Mouse (Mus musculus) myocyte (in vitro differentiated cells): ENCODE results near the gene Gm10570. TPM values are rescaled to one million over a fixed set of nuclear protein-coding genes. Genes with fewer than 3 reads are reported as not detected.

Source experiments
- H3K27me3 ChIP-seq: one replicate; pipeline ENCODE4 v1.6.1; 2011; ENCODE audit not compliant: control insufficient read depth, insufficient read depth, insufficient read length
- H3K36me3 ChIP-seq: one replicate; pipeline ENCODE4 v1.6.1; 2011; ENCODE audit not compliant: control insufficient read depth, insufficient read depth
- H3K4me2 ChIP-seq: one replicate; pipeline ENCODE4 v1.6.1; 2011; ENCODE audit warnings: low read depth, control low read depth
- H3K4me3 ChIP-seq: one replicate; pipeline ENCODE4 v1.5.1; 2011; ENCODE audit warnings: mild to moderate bottlenecking, control low read depth, moderate library complexity
- H3K79me2 ChIP-seq: one replicate; pipeline ENCODE4 v1.6.1; 2011; ENCODE audit not compliant: control insufficient read depth, insufficient read depth
- H3ac ChIP-seq: one replicate; pipeline ENCODE4 v1.6.1; 2011; ENCODE audit not compliant: control insufficient read depth, insufficient read length
- CEBPB ChIP-seq: IDR thresholded peaks from 2 replicates; pipeline ENCODE4 v1.6.1; 2011; ENCODE audit warnings: mild to moderate bottlenecking, moderate library complexity; ENCODE audit not compliant: poor library complexity, insufficient read depth, severe bottlenecking
- E2F4 ChIP-seq: IDR thresholded peaks from one replicate; pipeline ENCODE4 v1.6.1; 2011; ENCODE audit warnings: mild to moderate bottlenecking, control low read depth, moderate library complexity; ENCODE audit not compliant: insufficient read depth
- MAX ChIP-seq: IDR thresholded peaks from one replicate; pipeline ENCODE4 v1.6.1; 2011; ENCODE audit warnings: low read depth, mild to moderate bottlenecking, control low read depth
- MYOD1 ChIP-seq, 3 experiments: IDR thresholded peaks; one replicate each; pipeline ENCODE4 v1.6.1; 2011; ENCODE audit warnings: control low read depth in 2 of 3, low read depth in 2 of 3, mild to moderate bottlenecking in 2 of 3, moderate library complexity in 1 of 3; ENCODE audit not compliant: insufficient read length in 2 of 3, control insufficient read depth in 1 of 3
- MYOG ChIP-seq, 3 experiments: IDR thresholded peaks; one replicate each; pipeline ENCODE4 v1.6.1; 2011; ENCODE audit warnings: control low read depth in 2 of 3, low read depth in 2 of 3, mild to moderate bottlenecking in 2 of 3; ENCODE audit not compliant: insufficient read length in 2 of 3, control insufficient read depth in 1 of 3, insufficient read depth in 1 of 3
- POLR2A ChIP-seq: IDR thresholded peaks from one replicate; pipeline ENCODE4 v1.6.1; 2011; ENCODE audit warnings: low read depth, mild to moderate bottlenecking, control low read depth, moderate library complexity; ENCODE audit not compliant: insufficient read length
- POLR2AphosphoS2 ChIP-seq: IDR thresholded peaks from one replicate; pipeline ENCODE4 v1.6.1; 2011; ENCODE audit warnings: low read depth, control low read depth; ENCODE audit not compliant: insufficient read length
- REST ChIP-seq: IDR thresholded peaks from one replicate; pipeline ENCODE4 v1.6.1; 2011; ENCODE audit warnings: mild to moderate bottlenecking, control low read depth, moderate library complexity; ENCODE audit not compliant: insufficient read depth, insufficient read length
- SRF ChIP-seq: IDR thresholded peaks from one replicate; pipeline ENCODE4 v1.6.1; 2011; ENCODE audit warnings: low read depth; ENCODE audit not compliant: control insufficient read depth, insufficient read length
- TCF12 ChIP-seq: IDR thresholded peaks from one replicate; pipeline ENCODE4 v1.6.1; 2011; ENCODE audit warnings: mild to moderate bottlenecking, control low read depth; ENCODE audit not compliant: poor library complexity, insufficient read depth, severe bottlenecking
- TCF3 ChIP-seq: IDR thresholded peaks from one replicate; pipeline ENCODE4 v1.6.1; 2011; ENCODE audit warnings: low read depth, control low read depth; ENCODE audit not compliant: insufficient read length
- USF1 ChIP-seq: IDR thresholded peaks from one replicate; pipeline ENCODE4 v1.6.1; 2011; ENCODE audit warnings: low read depth, mild to moderate bottlenecking, control low read depth, moderate library complexity
- polyA plus RNA-seq: library from polyadenylated mRNA; unstranded; fragments of >200 nt; fragmentation: generic; extraction: Trizol; gene quantifications from one replicate; pipeline ENCODE4 v1.2.1, GENCODE M21; 2012; ENCODE audit warnings: missing spikeins

The Gm10570 gene
- polyA plus RNA-seq, 1 experiment: 0.24 TPM

DNA sequence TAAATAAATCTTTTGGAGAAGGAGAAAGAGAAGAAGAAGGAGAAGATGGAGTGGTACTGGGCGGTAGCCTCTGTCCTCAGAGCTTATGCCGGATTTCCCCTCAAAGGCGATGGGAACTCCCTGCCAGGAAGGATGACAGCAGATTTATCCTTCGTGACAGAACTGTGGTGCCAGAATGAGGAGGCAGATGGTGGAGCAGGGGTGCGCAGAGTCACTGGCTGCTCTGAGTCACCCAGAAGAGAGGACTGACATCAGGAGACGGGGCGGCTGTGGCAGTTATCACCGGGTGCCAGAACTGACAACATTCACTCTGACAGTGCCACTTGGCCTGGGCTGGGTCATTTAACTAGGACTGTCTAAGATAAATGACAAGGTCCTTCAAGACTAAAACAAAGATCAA, 38.4 kb downstream of the Gm10570 start:
- no peak for TF ChIP-seq REST
- peak; percentile 29 for TF ChIP-seq POLR2AphosphoS2
- peak in 2 of 3 experiments; percentile 4 to 72 for TF ChIP-seq MYOD1 (IDR thresholded peaks at IDR 0.05; ENCODE audit: control insufficient read depth in 1 of 3, insufficient read length in 2 of 3, low read depth in 2 of 3)
- TF ChIP-seq TCF12: peak; percentile 12
- TF ChIP-seq MYOG (IDR thresholded peaks at IDR 0.05; ENCODE audit: control insufficient read depth in 1 of 3, insufficient read depth in 1 of 3, insufficient read length in 2 of 3, low read depth in 2 of 3): peak in 1 of 3 experiments; percentile 62
- no peak for TF ChIP-seq E2F4
- peaks cover 4% of the 10 kb centered on the region for H3K79me2 ChIP-seq
- no peak overlapping the region for H3K4me3 ChIP-seq
- H3K27me3 ChIP-seq: no peaks in the 10 kb centered on the region
- H3K36me3 ChIP-seq: no peaks in the 10 kb centered on the region
- H3ac ChIP-seq: no peak overlapping the region
- peak overlapping the region; percentile 44 for H3K4me2 ChIP-seq

- Histone ChIP-seq H3K4me3 (no peak overlapping the region), H3K36me3 (no peaks in the 10 kb centered on the region), H3K4me2 (no peak overlapping the region), H3K79me2 (peaks cover 4% of the 10 kb centered on the region), H3K27me3 (no peaks in the 10 kb centered on the region), H3ac (no peak overlapping the region)
- TF ChIP-seq MYOG (IDR thresholded peaks at IDR 0.05; ENCODE audit: control insufficient read depth in 1 of 3, insufficient read depth in 1 of 3, insufficient read length in 2 of 3, low read depth in 2 of 3) (no peak), CEBPB (no peak)
Observed at GRCm38 (mm10) chr4:130268736-130269135, 39.7 kb downstream of the Gm10570 start.

DNA sequence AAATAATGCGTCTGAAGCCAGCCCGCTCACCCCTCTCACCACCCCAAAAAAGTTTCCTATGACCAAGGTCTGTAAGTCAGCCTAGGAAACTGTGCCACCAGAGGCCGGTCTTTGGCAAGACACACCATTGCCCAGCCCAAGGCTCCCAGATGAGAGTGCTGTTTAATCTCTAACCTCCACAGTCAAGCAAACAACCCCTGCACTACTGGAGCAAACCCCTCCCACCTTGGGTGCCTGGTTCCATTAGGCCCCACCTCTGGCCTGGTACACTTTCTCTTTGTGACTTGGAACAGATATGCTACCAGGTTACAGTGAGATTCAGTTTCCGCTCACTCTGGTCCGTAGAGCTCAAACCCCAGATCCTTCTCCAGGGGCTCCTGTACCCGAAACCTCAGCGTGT, 41.4 kb downstream of the Gm10570 start:
- no peak overlapping the region for H3K4me2 ChIP-seq
- H3ac ChIP-seq: no peak overlapping the region
- TF ChIP-seq E2F4: no peak
- no peak for TF ChIP-seq REST
- H3K4me3 ChIP-seq: no peak overlapping the region
- peaks cover 1% of the 10 kb centered on the region for H3K36me3 ChIP-seq
- no peaks in the 10 kb centered on the region for H3K79me2 ChIP-seq
- no peaks in the 10 kb centered on the region for H3K27me3 ChIP-seq

DNA sequence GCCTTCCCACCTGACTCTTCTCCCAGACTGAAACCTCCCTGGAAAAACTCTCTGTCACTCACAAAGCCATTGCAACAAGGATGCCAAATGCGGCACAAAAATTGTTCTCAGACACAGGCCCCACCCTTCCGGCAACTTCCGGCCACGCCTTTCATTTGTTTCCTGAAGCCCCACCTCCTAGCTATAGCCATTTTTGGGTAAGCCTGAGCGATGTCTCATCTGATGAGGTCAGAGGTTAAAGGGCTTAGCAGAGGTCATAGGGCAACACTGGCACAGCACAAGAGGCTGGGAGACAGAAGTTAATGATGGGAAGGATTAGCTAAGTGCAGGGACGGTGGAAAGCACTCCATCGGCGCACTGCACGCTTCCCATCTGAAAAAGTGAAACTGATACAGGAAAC, 41.9 kb downstream of the Gm10570 start:
- H3K36me3 ChIP-seq: peaks cover 6% of the 10 kb centered on the region
- H3K79me2 ChIP-seq: no peaks in the 10 kb centered on the region
- H3K4me2 ChIP-seq: no peak overlapping the region
- no peak for TF ChIP-seq USF1
- TF ChIP-seq MYOD1 (IDR thresholded peaks at IDR 0.05; ENCODE audit: control insufficient read depth in 1 of 3, insufficient read length in 2 of 3, low read depth in 2 of 3): no peak
- no peak for TF ChIP-seq MYOG (IDR thresholded peaks at IDR 0.05; ENCODE audit: control insufficient read depth in 1 of 3, insufficient read depth in 1 of 3, insufficient read length in 2 of 3, low read depth in 2 of 3)
- TF ChIP-seq POLR2AphosphoS2: no peak
- no peak overlapping the region for H3K4me3 ChIP-seq
- H3ac ChIP-seq: no peak overlapping the region
- H3K27me3 ChIP-seq: no peaks in the 10 kb centered on the region

GRCm38 (mm10) chr4:130264698-130265349, 43.6 kb downstream of the Gm10570 start:
- H3K36me3 ChIP-seq: peaks cover 7% of the 10 kb centered on the region
- TF ChIP-seq REST (no peak), SRF (no peak), E2F4 (no peak), TCF12 (no peak), MYOG (IDR thresholded peaks at IDR 0.05; ENCODE audit: control insufficient read depth in 1 of 3, insufficient read depth in 1 of 3, insufficient read length in 2 of 3, low read depth in 2 of 3) (no peak), USF1 (no peak), TCF3 (no peak), MYOD1 (IDR thresholded peaks at IDR 0.05; ENCODE audit: control insufficient read depth in 1 of 3, insufficient read length in 2 of 3, low read depth in 2 of 3) (no peak), POLR2A (no peak), CEBPB (no peak), MAX (no peak), POLR2AphosphoS2 (no peak)

DNA sequence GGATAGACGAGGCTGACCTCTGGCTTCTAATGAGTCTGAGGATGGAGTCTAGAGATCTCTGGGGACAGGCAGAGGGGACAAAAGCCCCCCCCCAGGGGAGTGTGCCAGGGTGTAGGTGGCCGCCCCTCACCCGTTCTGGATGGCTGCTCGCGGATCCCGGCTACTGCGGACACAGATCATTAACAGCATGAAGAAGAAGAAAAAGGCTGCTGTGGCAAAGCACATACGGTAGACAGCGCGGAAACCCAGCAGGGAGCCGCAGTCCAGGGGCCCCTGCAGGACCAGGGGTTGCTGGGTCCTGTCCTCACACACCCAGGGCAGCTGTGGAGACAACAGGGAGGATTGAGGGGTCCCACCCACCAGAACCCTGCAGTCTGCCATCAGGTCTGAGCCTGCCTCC, 44.3 kb downstream of the Gm10570 start:
- Histone ChIP-seq H3ac (no peak overlapping the region), H3K4me3 (no peak overlapping the region), H3K27me3 (no peaks in the 10 kb centered on the region), H3K79me2 (no peaks in the 10 kb centered on the region), H3K36me3 (peaks cover 11% of the 10 kb centered on the region), H3K4me2 (no peak overlapping the region)
- no peak for TF ChIP-seq CEBPB
- no peak for TF ChIP-seq E2F4
- TF ChIP-seq POLR2AphosphoS2: no peak
- no peak for TF ChIP-seq TCF3
- no peak for TF ChIP-seq USF1
- no peak for TF ChIP-seq MYOG (IDR thresholded peaks at IDR 0.05; ENCODE audit: control insufficient read depth in 1 of 3, insufficient read depth in 1 of 3, insufficient read length in 2 of 3, low read depth in 2 of 3)
- no peak for TF ChIP-seq MYOD1 (IDR thresholded peaks at IDR 0.05; ENCODE audit: control insufficient read depth in 1 of 3, insufficient read length in 2 of 3, low read depth in 2 of 3)
- no peak for TF ChIP-seq SRF
- no peak for TF ChIP-seq POLR2A
- TF ChIP-seq MAX: no peak
- no peak for TF ChIP-seq REST
- no peak for TF ChIP-seq TCF12

More at GRCm38 (mm10) chr4:130264698-130265349, 43.6 kb downstream of the Gm10570 start:
- Histone ChIP-seq H3K4me2 (no peak overlapping the region), H3ac (no peak overlapping the region), H3K4me3 (no peak overlapping the region), H3K79me2 (no peaks in the 10 kb centered on the region), H3K27me3 (no peaks in the 10 kb centered on the region)
